Mouse (Mus musculus) myocyte (in vitro differentiated cells): ENCODE data around the gene Ppm1a. TPM values are rescaled to one million over a fixed set of nuclear protein-coding genes. Genes with fewer than 3 reads are reported as not detected.

Experiments
- H3K27me3 ChIP-seq: one replicate; pipeline ENCODE4 v1.6.1; 2011; ENCODE audit not compliant: control insufficient read depth, insufficient read depth, insufficient read length
- H3K36me3 ChIP-seq: one replicate; pipeline ENCODE4 v1.6.1; 2011; ENCODE audit not compliant: control insufficient read depth, insufficient read depth
- H3K4me2 ChIP-seq: one replicate; pipeline ENCODE4 v1.6.1; 2011; ENCODE audit warnings: low read depth, control low read depth
- H3K4me3 ChIP-seq: one replicate; pipeline ENCODE4 v1.5.1; 2011; ENCODE audit warnings: mild to moderate bottlenecking, control low read depth, moderate library complexity
- H3K79me2 ChIP-seq: one replicate; pipeline ENCODE4 v1.6.1; 2011; ENCODE audit not compliant: control insufficient read depth, insufficient read depth
- H3ac ChIP-seq: one replicate; pipeline ENCODE4 v1.6.1; 2011; ENCODE audit not compliant: control insufficient read depth, insufficient read length
- CEBPB ChIP-seq: IDR thresholded peaks from 2 replicates; pipeline ENCODE4 v1.6.1; 2011; ENCODE audit warnings: mild to moderate bottlenecking, moderate library complexity; ENCODE audit not compliant: poor library complexity, insufficient read depth, severe bottlenecking
- E2F4 ChIP-seq: IDR thresholded peaks from one replicate; pipeline ENCODE4 v1.6.1; 2011; ENCODE audit warnings: mild to moderate bottlenecking, control low read depth, moderate library complexity; ENCODE audit not compliant: insufficient read depth
- MAX ChIP-seq: IDR thresholded peaks from one replicate; pipeline ENCODE4 v1.6.1; 2011; ENCODE audit warnings: low read depth, mild to moderate bottlenecking, control low read depth
- MYOD1 ChIP-seq, 3 experiments: IDR thresholded peaks; one replicate each; pipeline ENCODE4 v1.6.1; 2011; ENCODE audit warnings: control low read depth in 2 of 3, low read depth in 2 of 3, mild to moderate bottlenecking in 2 of 3, moderate library complexity in 1 of 3; ENCODE audit not compliant: insufficient read length in 2 of 3, control insufficient read depth in 1 of 3
- MYOG ChIP-seq, 3 experiments: IDR thresholded peaks; one replicate each; pipeline ENCODE4 v1.6.1; 2011; ENCODE audit warnings: control low read depth in 2 of 3, low read depth in 2 of 3, mild to moderate bottlenecking in 2 of 3; ENCODE audit not compliant: insufficient read length in 2 of 3, control insufficient read depth in 1 of 3, insufficient read depth in 1 of 3
- POLR2A ChIP-seq: IDR thresholded peaks from one replicate; pipeline ENCODE4 v1.6.1; 2011; ENCODE audit warnings: low read depth, mild to moderate bottlenecking, control low read depth, moderate library complexity; ENCODE audit not compliant: insufficient read length
- POLR2AphosphoS2 ChIP-seq: IDR thresholded peaks from one replicate; pipeline ENCODE4 v1.6.1; 2011; ENCODE audit warnings: low read depth, control low read depth; ENCODE audit not compliant: insufficient read length
- REST ChIP-seq: IDR thresholded peaks from one replicate; pipeline ENCODE4 v1.6.1; 2011; ENCODE audit warnings: mild to moderate bottlenecking, control low read depth, moderate library complexity; ENCODE audit not compliant: insufficient read depth, insufficient read length
- SRF ChIP-seq: IDR thresholded peaks from one replicate; pipeline ENCODE4 v1.6.1; 2011; ENCODE audit warnings: low read depth; ENCODE audit not compliant: control insufficient read depth, insufficient read length
- TCF12 ChIP-seq: IDR thresholded peaks from one replicate; pipeline ENCODE4 v1.6.1; 2011; ENCODE audit warnings: mild to moderate bottlenecking, control low read depth; ENCODE audit not compliant: poor library complexity, insufficient read depth, severe bottlenecking
- TCF3 ChIP-seq: IDR thresholded peaks from one replicate; pipeline ENCODE4 v1.6.1; 2011; ENCODE audit warnings: low read depth, control low read depth; ENCODE audit not compliant: insufficient read length
- USF1 ChIP-seq: IDR thresholded peaks from one replicate; pipeline ENCODE4 v1.6.1; 2011; ENCODE audit warnings: low read depth, mild to moderate bottlenecking, control low read depth, moderate library complexity
- polyA plus RNA-seq: library from polyadenylated mRNA; unstranded; fragments of >200 nt; fragmentation: generic; extraction: Trizol; gene quantifications from one replicate; pipeline ENCODE4 v1.2.1, GENCODE M21; 2012; ENCODE audit warnings: missing spikeins

The Ppm1a gene
- polyA plus RNA-seq, 1 experiment: 126 TPM

GRCm38 (mm10) chr12:72719452-72720087, 37.7 kb upstream of the Ppm1a start:
- no peak overlapping the region for H3ac ChIP-seq
- no peaks in the 10 kb centered on the region for H3K27me3 ChIP-seq
- H3K4me2 ChIP-seq: no peak overlapping the region
- H3K36me3 ChIP-seq: no peaks in the 10 kb centered on the region
- H3K79me2 ChIP-seq: no peaks in the 10 kb centered on the region
- H3K4me3 ChIP-seq: no peak overlapping the region
- TF ChIP-seq SRF (no peak), MYOD1 (IDR thresholded peaks at IDR 0.05; ENCODE audit: control insufficient read depth in 1 of 3, insufficient read length in 2 of 3, low read depth in 2 of 3) (no peak), POLR2A (no peak), USF1 (no peak), TCF12 (no peak), CEBPB (no peak), POLR2AphosphoS2 (no peak), MAX (no peak), REST (no peak), MYOG (IDR thresholded peaks at IDR 0.05; ENCODE audit: control insufficient read depth in 1 of 3, insufficient read depth in 1 of 3, insufficient read length in 2 of 3, low read depth in 2 of 3) (no peak), TCF3 (no peak), E2F4 (no peak)

- no peak for TF ChIP-seq TCF12
- no peaks in the 10 kb centered on the region for H3K27me3 ChIP-seq
- no peak overlapping the region for H3ac ChIP-seq
- no peaks in the 10 kb centered on the region for H3K36me3 ChIP-seq
- H3K4me2 ChIP-seq: no peak overlapping the region
- H3K79me2 ChIP-seq: no peaks in the 10 kb centered on the region
- H3K4me3 ChIP-seq: no peak overlapping the region
Measured at GRCm38 (mm10) chr12:72721710-72722109, 35.5 kb upstream of the Ppm1a start.

GRCm38 (mm10) chr12:72723965-72724364, 33.3 kb upstream of the Ppm1a start:
- peak; percentile 76 for TF ChIP-seq CEBPB
- no peak for TF ChIP-seq POLR2A
- H3K4me2 ChIP-seq: peak overlapping the region; percentile 70
- H3K4me3 ChIP-seq: no peak overlapping the region
- H3K27me3 ChIP-seq: no peaks in the 10 kb centered on the region
- H3K79me2 ChIP-seq: no peaks in the 10 kb centered on the region
- no peak overlapping the region for H3ac ChIP-seq
- no peaks in the 10 kb centered on the region for H3K36me3 ChIP-seq

- Histone ChIP-seq H3K79me2 (no peaks in the 10 kb centered on the region), H3K4me2 (no peak overlapping the region), H3K27me3 (no peaks in the 10 kb centered on the region), H3K4me3 (no peak overlapping the region), H3ac (no peak overlapping the region), H3K36me3 (no peaks in the 10 kb centered on the region)
- TF ChIP-seq SRF (no peak), MYOD1 (IDR thresholded peaks at IDR 0.05; ENCODE audit: control insufficient read depth in 1 of 3, insufficient read length in 2 of 3, low read depth in 2 of 3) (no peak), MYOG (IDR thresholded peaks at IDR 0.05; ENCODE audit: control insufficient read depth in 1 of 3, insufficient read depth in 1 of 3, insufficient read length in 2 of 3, low read depth in 2 of 3) (no peak), POLR2AphosphoS2 (no peak), TCF12 (no peak), REST (no peak), USF1 (no peak), MAX (no peak), E2F4 (no peak)
Measured at GRCm38 (mm10) chr12:72727021-72727420, 30.2 kb upstream of the Ppm1a start.

GRCm38 (mm10) chr12:72727611-72728010, 29.6 kb upstream of the Ppm1a start:
- Histone ChIP-seq H3ac (no peak overlapping the region), H3K4me2 (no peak overlapping the region), H3K4me3 (no peak overlapping the region), H3K27me3 (no peaks in the 10 kb centered on the region), H3K79me2 (no peaks in the 10 kb centered on the region), H3K36me3 (no peaks in the 10 kb centered on the region)
- TF ChIP-seq POLR2AphosphoS2: no peak
- no peak for TF ChIP-seq CEBPB
- no peak for TF ChIP-seq REST
- TF ChIP-seq E2F4: no peak
- no peak for TF ChIP-seq MYOD1 (IDR thresholded peaks at IDR 0.05; ENCODE audit: control insufficient read depth in 1 of 3, insufficient read length in 2 of 3, low read depth in 2 of 3)
- no peak for TF ChIP-seq SRF
- TF ChIP-seq MYOG (IDR thresholded peaks at IDR 0.05; ENCODE audit: control insufficient read depth in 1 of 3, insufficient read depth in 1 of 3, insufficient read length in 2 of 3, low read depth in 2 of 3): no peak
- no peak for TF ChIP-seq TCF3
- no peak for TF ChIP-seq MAX
- no peak for TF ChIP-seq USF1
- TF ChIP-seq TCF12: no peak
- TF ChIP-seq POLR2A: no peak
